Mouse (Mus musculus) embryonic facial prominence, embryonic 15.5 days (tissue): ENCODE data around the gene 1700001F09Rik. TPM values are rescaled to one million over a fixed set of nuclear protein-coding genes. Genes with fewer than 3 reads are reported as not detected.
"Not testable (repeated sequence)": the region's sequence is repeated elsewhere in the genome, so short reads cannot be mapped to it uniquely, and the experiment has no call there.

Source experiments
- ATAC-seq: fragments of 200-750 bp; cut with Nextera tagmentation; 2 replicates; pipeline ENCODE4 v1.8.0; 2017; ENCODE audit warnings: low read depth, moderate TSS enrichment; ENCODE audit not compliant: insufficient number of reproducible peaks, low FRiP score, low TSS enrichment
- H3K27ac ChIP-seq: fragments of 300-500 bp; sonication (generic); replicated peaks from 2 replicates; pipeline ENCODE4 v1.5.1; 2015; ENCODE audit warnings: mild to moderate bottlenecking, inconsistent platforms
- H3K27me3 ChIP-seq: fragments of 300-500 bp; sonication (generic); 2 replicates; pipeline ENCODE4 v1.6.1; 2015; ENCODE audit warnings: inconsistent platforms
- H3K36me3 ChIP-seq: fragments of 300-500 bp; sonication (generic); 2 replicates; pipeline ENCODE4 v1.6.1; 2015; ENCODE audit warnings: mild to moderate bottlenecking, inconsistent platforms
- H3K4me1 ChIP-seq: fragments of 300-500 bp; sonication (generic); 2 replicates; pipeline ENCODE4 v1.6.1; 2015; ENCODE audit warnings: inconsistent platforms
- H3K4me2 ChIP-seq: fragments of 300-500 bp; sonication (generic); replicated peaks from 2 replicates; pipeline ENCODE4 v1.6.1; 2015; ENCODE audit warnings: mild to moderate bottlenecking, inconsistent platforms
- H3K4me3 ChIP-seq: fragments of 300-500 bp; sonication (generic); replicated peaks from 2 replicates; pipeline ENCODE4 v1.5.1; 2015; ENCODE audit warnings: mild to moderate bottlenecking, inconsistent platforms
- H3K9ac ChIP-seq: fragments of 300-500 bp; sonication (generic); 2 replicates; pipeline ENCODE4 v1.6.1; 2015; ENCODE audit warnings: inconsistent platforms
- H3K9me3 ChIP-seq: fragments of 300-500 bp; sonication (generic); replicated peaks from 2 replicates; pipeline ENCODE4 v1.6.1; 2016; ENCODE audit warnings: inconsistent platforms
- WGBS: fragments of 180-500 bp; shearing (Covaris S2); methylation state at CpG from one replicate; pipeline ENCODE4 v1.1.7; 2015; 5-methylcytosine and 5-hydroxymethylcytosine counted together
- polyA plus RNA-seq: library from polyadenylated mRNA; unstranded; fragments of >200 nt; fragmentation: Nextera tagmentation; extraction: Ambion mirVana; gene quantifications from 2 replicates; pipeline ENCODE4 v1.2.1, GENCODE M21; 2015

Gene 1700001F09Rik
- not detected in 2 replicates for polyA plus RNA-seq

DNA sequence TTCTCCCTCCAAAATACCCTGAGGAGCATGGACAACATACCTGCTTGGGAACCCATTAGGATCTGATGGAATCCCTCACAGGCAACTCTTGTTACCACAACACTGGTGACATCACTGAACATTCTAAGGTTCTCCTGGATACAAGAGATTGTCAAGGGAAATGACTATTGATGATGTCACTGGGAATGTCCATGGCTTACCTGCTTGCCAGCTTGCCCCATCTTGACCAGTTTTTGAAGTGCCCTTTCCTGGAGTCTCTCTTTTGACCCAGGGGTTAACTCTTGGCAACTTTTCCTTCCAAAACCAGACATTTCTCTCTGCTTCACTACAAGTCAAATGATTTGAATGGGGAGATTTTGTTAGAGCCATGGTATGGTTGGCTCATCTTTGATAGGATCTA is at the start of gene 1700001F09Rik:
TSS of gene 1700001F09Rik (minus strand) at position 101 of the 400 bp plus-strand sequence.
- ATAC-seq, H3K9ac ChIP-seq, H3K36me3 ChIP-seq, H3K27ac ChIP-seq, H3K4me2 ChIP-seq, H3K9me3 ChIP-seq, H3K27me3 ChIP-seq, H3K4me1 ChIP-seq, H3K4me3 ChIP-seq: not testable (repeated sequence)

DNA sequence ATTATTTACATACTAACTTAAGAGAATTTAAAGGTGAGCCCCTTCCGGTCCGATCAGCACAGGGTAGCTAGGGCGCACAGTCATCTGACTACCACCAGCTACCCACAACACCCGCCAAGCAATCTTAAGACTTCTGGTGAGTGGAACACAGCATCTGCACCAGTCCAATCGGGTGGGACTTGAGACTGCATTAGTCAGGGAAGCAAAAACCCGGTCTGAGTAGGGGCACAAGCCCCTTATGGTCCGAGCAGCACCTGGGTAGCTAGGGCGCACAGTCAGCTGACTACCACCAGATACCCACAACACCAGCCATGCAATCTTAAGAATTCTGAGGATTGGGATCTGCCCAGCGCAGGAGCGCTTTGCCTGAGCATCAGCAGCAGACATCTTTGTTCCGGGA is 14.1 kb upstream of the 1700001F09Rik start:
- ATAC-seq, H3K9ac ChIP-seq, H3K4me1 ChIP-seq, H3K9me3 ChIP-seq, H3K4me3 ChIP-seq, H3K27ac ChIP-seq, H3K27me3 ChIP-seq, H3K36me3 ChIP-seq, H3K4me2 ChIP-seq: not testable (repeated sequence)
- 79% methylated on average over 11 of the region's 11 CpGs for WGBS

DNA sequence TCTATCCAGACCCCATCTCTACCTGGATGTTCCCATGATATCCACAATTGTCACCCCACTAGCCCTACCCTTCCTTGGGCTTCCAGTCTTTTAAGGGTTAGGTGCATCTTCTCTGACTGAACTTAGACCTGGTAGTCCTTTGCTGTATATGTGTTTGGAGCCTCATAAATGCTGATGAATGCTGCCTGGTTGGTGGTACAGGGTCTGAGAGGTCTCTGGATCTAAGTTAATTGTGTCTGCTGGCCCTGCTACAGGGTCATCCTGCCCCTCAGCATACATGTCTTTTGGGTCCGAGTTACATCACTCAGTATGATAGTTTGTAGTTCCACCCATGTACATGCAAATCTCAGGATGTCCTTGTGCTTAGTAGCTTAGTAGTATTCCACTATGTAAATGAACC is 11.6 kb upstream of the 1700001F09Rik start:
- H3K36me3 ChIP-seq, H3K4me1 ChIP-seq, ATAC-seq, H3K27ac ChIP-seq, H3K27me3 ChIP-seq, H3K4me2 ChIP-seq, H3K9ac ChIP-seq, H3K4me3 ChIP-seq, H3K9me3 ChIP-seq: not testable (repeated sequence)
- 74% methylated on average over 1 of the region's 1 CpGs for WGBS

DNA sequence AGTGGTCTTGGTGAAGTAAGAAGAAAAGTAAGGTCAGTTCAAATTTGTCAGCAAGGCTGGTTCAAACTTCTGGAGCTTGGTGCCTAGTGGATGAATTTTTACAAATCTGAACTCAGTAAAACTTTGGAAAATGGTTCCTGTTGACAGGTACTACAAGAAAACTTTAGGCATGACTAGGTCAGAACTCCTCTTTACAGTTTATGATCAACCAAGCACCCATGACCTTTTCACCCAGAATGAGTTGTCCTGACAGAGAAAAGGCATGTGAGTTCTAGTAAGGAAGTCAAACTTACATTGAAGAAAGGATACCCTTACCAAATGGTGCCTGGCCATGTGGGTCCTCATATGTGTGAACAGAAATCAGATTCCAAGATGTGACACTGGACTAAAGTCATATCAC is 9.9 kb upstream of the 1700001F09Rik start:
- not testable (repeated sequence) for ATAC-seq, H3K27ac ChIP-seq, H3K4me2 ChIP-seq, H3K27me3 ChIP-seq, H3K4me3 ChIP-seq, H3K36me3 ChIP-seq, H3K4me1 ChIP-seq, H3K9me3 ChIP-seq, H3K9ac ChIP-seq

DNA sequence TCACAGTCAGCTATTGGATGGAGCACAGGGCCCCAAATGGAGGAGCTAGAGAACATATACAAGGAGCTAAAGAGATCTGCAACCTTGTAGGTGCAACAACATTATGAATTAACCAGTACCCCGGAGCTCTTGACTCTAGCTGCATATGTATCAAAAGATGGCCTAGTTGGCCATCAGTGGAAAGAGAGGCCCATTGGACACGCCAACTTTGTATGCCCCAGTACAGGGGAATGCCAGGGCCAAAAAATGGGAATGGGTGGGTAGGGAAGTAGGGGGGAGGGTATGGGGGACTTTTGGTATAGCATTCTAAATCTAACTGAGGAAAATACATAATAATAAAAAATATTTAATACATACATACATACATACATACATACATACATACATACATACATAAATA is 5.3 kb upstream of the 1700001F09Rik start:
- not testable (repeated sequence) for H3K4me1 ChIP-seq, ATAC-seq, H3K4me2 ChIP-seq, H3K36me3 ChIP-seq, H3K27me3 ChIP-seq, H3K9me3 ChIP-seq, H3K27ac ChIP-seq, H3K4me3 ChIP-seq, H3K9ac ChIP-seq
- 94% methylated on average over 2 of the region's 2 CpGs for WGBS

DNA sequence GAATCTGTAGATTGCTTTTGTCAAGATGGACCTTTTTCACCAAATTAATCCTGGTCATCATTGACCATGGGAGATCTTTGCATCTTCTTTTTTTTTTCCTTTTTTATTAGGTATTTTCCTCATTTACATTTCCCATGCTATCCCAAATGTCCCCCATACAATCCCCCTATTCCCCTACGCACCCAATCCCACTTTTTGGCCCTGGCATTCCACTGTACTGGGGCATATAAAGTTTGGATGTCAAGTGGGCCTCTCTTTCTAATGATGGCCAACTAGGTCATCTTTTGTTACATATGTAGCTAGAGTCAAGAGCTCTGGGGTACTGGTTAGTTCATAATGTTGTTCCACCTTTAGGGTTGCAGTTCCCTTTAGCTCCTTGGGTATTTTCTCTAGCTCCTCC is 10.0 kb downstream of the 1700001F09Rik start:
- not testable (repeated sequence) for H3K4me2 ChIP-seq, H3K9me3 ChIP-seq, H3K27me3 ChIP-seq, H3K27ac ChIP-seq, H3K9ac ChIP-seq, H3K4me1 ChIP-seq, H3K4me3 ChIP-seq, ATAC-seq, H3K36me3 ChIP-seq
- WGBS, result 72% methylated on average over 1 of the region's 1 CpGs

DNA sequence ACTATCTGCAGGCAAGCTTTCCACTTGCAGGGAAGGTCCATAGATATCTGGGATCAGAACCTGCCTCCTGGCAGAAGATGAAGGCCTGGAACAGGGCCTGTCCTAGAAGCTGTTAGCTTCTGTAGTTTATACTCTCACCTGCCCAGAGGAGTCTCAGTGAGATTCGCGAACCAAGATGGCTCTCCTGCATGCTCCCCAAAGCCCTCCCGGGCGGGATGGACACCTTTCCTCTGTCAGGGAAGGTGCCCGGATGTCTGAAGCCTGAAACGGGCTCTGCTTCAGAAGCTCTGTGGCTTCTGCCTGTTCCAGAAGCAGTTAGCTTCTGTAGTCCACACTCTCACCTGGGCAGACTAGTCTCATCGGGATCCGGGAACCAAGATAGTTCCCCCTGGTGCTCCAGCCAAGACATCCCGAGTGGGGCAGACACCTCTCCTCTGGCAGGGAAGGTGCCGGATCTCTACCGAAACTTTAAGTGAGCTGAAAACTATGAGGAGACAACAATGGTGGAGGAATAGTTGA is 16.2 kb downstream of the 1700001F09Rik start:
- not testable (repeated sequence) for H3K9ac ChIP-seq, H3K27me3 ChIP-seq, H3K9me3 ChIP-seq, H3K4me1 ChIP-seq, H3K27ac ChIP-seq, ATAC-seq, H3K4me2 ChIP-seq, H3K36me3 ChIP-seq, H3K4me3 ChIP-seq
- WGBS, result 89% methylated on average over 11 of the region's 11 CpGs

DNA sequence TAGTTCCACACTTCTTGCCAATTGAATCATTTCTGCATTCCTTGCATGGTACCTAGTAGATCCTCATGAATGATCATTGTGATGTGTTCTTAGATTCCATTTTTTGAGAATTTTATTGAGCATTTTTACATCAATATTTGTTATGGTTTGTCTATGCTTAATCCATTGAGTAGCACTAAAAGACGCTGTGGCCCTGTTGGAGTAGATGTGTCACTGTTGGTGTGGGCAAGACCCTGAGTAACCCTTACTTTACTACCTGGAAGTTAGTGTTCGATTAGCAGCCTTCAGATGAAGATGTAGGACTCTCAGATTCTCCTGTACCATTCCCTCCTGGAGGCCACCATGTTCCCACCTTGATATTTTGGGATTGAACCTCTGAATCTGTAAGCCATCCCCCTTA is 19.0 kb downstream of the 1700001F09Rik start:
- H3K4me2 ChIP-seq, H3K27ac ChIP-seq, ATAC-seq, H3K27me3 ChIP-seq, H3K9me3 ChIP-seq, H3K4me3 ChIP-seq, H3K36me3 ChIP-seq, H3K9ac ChIP-seq, H3K4me1 ChIP-seq: not testable (repeated sequence)
- 52% methylated on average over 2 of the region's 2 CpGs for WGBS

DNA sequence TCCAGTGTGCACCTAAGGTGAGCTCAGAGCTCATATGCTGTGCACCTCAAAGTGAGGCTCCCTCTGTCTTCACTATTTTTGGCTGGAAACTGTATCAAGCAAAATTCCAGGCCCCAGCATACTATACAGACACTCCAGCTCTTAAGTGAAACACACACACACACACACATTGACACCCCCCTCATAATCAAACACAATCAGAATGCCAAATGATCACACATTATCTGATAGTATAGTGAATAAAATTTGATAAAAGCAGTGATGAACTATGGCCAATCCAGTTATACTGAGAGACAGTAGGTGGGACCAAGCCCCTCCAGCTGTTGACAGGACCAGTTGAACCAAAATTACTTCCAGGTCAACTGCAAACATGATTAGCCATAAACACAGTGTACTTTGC is 28.1 kb downstream of the 1700001F09Rik start:
- H3K36me3 ChIP-seq, H3K27me3 ChIP-seq, H3K4me2 ChIP-seq, ATAC-seq, H3K27ac ChIP-seq, H3K4me3 ChIP-seq, H3K4me1 ChIP-seq, H3K9ac ChIP-seq, H3K9me3 ChIP-seq: not testable (repeated sequence)

DNA sequence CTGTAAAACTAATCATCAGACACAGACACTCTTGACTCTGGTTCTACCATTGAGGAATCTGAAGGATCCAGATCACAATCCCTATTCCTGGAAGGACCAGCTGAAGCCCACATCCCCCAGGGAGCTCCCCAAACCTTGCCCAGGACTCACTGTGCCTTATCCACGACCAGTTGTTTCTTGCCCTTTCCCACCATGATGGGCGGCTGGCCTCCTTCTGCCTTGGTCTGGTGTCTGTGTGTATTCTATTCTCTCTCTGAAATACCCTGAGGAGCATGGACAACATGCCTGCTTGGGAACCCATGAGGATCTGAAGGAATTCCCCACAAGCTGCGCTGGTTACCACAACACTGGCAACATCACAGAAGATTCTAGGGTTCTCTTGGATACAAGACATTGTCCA is 54.1 kb downstream of the 1700001F09Rik start, which contains the start of gene Gm8127:
TSS of gene Gm8127 (minus strand) at position 330 of the 400 bp plus-strand sequence.
- H3K36me3 ChIP-seq, H3K27me3 ChIP-seq, H3K4me1 ChIP-seq, H3K4me3 ChIP-seq, H3K4me2 ChIP-seq, ATAC-seq, H3K27ac ChIP-seq, H3K9ac ChIP-seq, H3K9me3 ChIP-seq: not testable (repeated sequence)
- 78% methylated on average over 3 of the region's 3 CpGs for WGBS
